Mouse (Mus musculus): ENCODE measurements around the gene Cadm4. TPM values are rescaled to one million over a fixed set of nuclear protein-coding genes. Genes with fewer than 3 reads are reported as not detected.
A peak's percentile ranks its signal among the peaks of the same experiment; 100 is the strongest.

The Cadm4 gene
- total and polyA plus RNA-seq, 2 experiments from 2014 or later, result 102 to 412 TPM

DNA sequence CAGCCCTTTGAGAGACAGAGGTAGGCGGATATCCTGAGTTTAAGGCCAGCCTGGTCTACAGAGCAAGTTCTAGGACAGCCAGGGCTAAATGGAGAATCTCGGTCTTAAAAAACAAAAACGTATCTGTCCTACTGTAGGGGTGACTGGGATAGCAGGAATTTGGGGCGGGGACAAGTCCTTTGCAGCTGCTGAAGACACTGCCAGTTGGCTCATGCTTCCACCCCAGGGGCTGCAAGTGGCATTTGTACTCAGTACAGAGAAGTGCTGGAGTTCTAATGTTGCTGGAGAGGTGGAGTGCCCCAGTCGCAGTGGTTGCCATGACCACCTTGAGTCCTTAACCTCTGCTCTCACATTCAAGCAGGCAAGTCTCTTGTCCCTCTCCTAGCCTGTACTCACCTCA lies 41.0 kb downstream of the Cadm4 start:
- H3K4me3 ChIP-seq (ENCODE audit: low read depth, low read length), result no peak overlapping the region
- DNase-seq (no peak), ATAC-seq (no peak)
- no peaks in the 10 kb centered on the region for H3K4me1 ChIP-seq (ENCODE audit: insufficient read depth)
- H3K4me2 ChIP-seq (ENCODE audit: low read depth), result no peak overlapping the region
- H3K9ac ChIP-seq, result no peak overlapping the region
- H3K27ac ChIP-seq (ENCODE audit: low read depth, low read length), result no peak overlapping the region
- 57% methylated on average over 5 of the region's 5 CpGs for WGBS
- H3K9me3 ChIP-seq (ENCODE audit: low read length), result no peaks in the 10 kb centered on the region
- no peaks in the 10 kb centered on the region; the same call in 1 of the 2 replicates for H3K36me3 ChIP-seq (ENCODE audit: insufficient read depth)
- no peaks in the 10 kb centered on the region for H3K27me3 ChIP-seq (ENCODE audit: insufficient read depth, low read length)
- no peak for TF ChIP-seq CTCF (IDR thresholded peaks at IDR 0.05; ENCODE audit: low read depth)

DNA sequence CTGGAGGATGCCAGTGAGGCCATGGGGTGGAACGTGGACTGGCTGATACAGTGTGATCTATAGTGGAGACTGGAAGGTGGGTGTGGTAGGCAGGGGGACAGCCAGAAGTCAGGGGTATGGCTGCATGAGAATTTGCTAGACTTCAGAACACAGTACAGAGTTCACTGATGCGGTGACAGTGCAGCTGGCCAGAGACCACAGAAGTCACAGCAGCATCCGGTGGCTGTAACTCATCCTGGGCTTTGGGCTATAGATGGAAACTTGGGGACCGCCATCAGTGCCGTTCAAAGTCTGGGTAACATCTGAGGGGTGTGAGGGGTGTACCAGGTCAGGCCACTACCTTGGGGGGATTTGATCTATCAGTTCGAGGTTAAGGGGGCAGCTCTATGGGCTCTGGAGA lies 41.9 kb downstream of the Cadm4 start:
- Histone ChIP-seq H3K27me3 (ENCODE audit: insufficient read depth, low read length) (no peaks in the 10 kb centered on the region), H3K9me3 (ENCODE audit: low read length) (no peaks in the 10 kb centered on the region), H3K4me1 (ENCODE audit: insufficient read depth) (no peaks in the 10 kb centered on the region), H3K27ac (ENCODE audit: low read depth, low read length) (no peak overlapping the region), H3K9ac (no peak overlapping the region), H3K4me2 (ENCODE audit: low read depth) (no peak overlapping the region), H3K4me3 (ENCODE audit: low read depth, low read length) (no peak overlapping the region), H3K36me3 (ENCODE audit: insufficient read depth) (no peaks in the 10 kb centered on the region; the same call in 1 of the 2 replicates)
- no peak for DNase-seq
- no peak for ATAC-seq
- TF ChIP-seq CTCF (IDR thresholded peaks at IDR 0.05; ENCODE audit: low read depth), result no peak
- WGBS, result 91% methylated on average over 6 of the region's 6 CpGs

DNA sequence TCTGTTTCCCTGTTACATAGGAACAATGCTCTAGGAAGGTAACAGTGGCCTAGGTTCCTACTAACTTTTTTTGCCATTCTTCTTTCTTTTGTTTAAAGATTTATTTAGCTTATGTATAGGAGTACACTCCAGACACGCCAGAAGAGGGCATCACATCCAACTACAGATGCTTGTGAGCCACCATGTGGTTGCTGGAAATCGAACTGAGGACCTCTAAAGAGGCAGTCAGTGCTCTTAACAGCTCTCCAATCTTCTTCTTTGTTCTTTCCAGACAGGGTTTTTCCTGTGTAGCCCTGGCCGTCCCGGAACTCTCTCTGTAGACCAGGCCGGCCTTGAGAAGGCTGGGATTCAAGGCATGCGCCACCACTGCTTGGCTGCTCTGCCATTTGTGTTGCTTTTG lies 43.2 kb downstream of the Cadm4 start:
- no peak for ATAC-seq

DNA sequence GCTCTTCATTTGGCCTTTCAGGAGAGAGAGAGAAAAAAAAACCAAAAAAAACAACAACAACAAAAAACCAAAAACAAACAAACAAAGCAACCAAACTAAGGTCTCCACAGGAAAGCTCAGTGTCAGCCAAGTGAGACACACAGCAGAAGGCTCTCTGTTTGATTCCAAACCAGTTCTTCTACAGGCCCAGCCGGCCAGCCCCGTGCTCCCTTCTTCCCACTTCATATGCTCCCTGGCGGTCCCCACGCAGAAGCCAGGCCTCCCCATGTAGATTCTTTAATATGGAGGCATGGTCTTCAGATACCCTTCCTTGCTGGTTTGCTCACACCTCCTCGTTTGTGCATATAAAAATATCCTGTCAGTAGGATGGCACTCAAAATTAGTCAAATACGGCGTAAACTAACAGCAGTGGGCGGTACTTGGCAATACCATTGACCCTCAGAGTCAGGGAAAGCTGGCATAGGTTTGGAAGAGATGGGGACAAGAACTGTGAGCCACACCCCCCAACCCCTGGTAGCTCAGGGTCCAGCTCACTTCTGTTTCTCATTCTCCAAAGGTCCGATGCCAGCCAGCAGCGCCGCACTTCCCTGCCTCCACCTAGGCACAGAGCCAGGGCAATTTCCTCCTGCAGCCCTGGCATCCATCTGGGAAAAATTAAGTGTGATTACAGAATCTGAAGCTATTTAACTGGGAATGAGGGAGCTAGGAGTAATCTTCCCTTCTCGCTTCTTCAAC lies 44.0 kb downstream of the Cadm4 start:
- no peak for DNase-seq
- 72% methylated on average over 12 of the region's 12 CpGs for WGBS

More for the DNA sequence above, 43.2 kb downstream of the Cadm4 start:
- Histone ChIP-seq H3K27me3 (ENCODE audit: insufficient read depth, low read length) (no peaks in the 10 kb centered on the region), H3K27ac (ENCODE audit: low read depth, low read length) (no peak overlapping the region), H3K9me3 (ENCODE audit: low read length) (no peaks in the 10 kb centered on the region), H3K36me3 (ENCODE audit: insufficient read depth) (no peaks in the 10 kb centered on the region), H3K9ac (no peak overlapping the region), H3K4me3 (ENCODE audit: low read depth, low read length) (no peak overlapping the region), H3K4me1 (ENCODE audit: insufficient read depth) (peaks cover 6% of the 10 kb centered on the region; the same call in 1 of the 2 replicates), H3K4me2 (ENCODE audit: low read depth) (no peak overlapping the region)
- TF ChIP-seq CTCF (IDR thresholded peaks at IDR 0.05; ENCODE audit: low read depth), result 0 out of 2 replicates have a peak, but pooled peaks have one; percentile 10
- WGBS, result 86% methylated on average over 6 of the region's 6 CpGs
- DNase-seq, result no peak

GRCm38 (mm10) chr7:24528861-24529260 lies 47.0 kb downstream of the Cadm4 start:
- no peak for DNase-seq
- Histone ChIP-seq H3K9ac (no peak overlapping the region), H3K36me3 (ENCODE audit: insufficient read depth) (peaks cover 9% of the 10 kb centered on the region), H3K4me2 (ENCODE audit: low read depth) (no peak overlapping the region), H3K9me3 (ENCODE audit: low read length) (no peaks in the 10 kb centered on the region), H3K4me1 (ENCODE audit: insufficient read depth) (peaks cover 14% of the 10 kb centered on the region; the same call in 1 of the 2 replicates), H3K4me3 (ENCODE audit: low read depth, low read length) (no peak overlapping the region), H3K27me3 (ENCODE audit: insufficient read depth, low read length) (no peaks in the 10 kb centered on the region), H3K27ac (ENCODE audit: low read depth, low read length) (no peak overlapping the region)
- WGBS, result 95% methylated on average over 11 of the region's 11 CpGs
- ATAC-seq, result no peak
- TF ChIP-seq CTCF (IDR thresholded peaks at IDR 0.05; ENCODE audit: low read depth), result no peak

More for the DNA sequence above, 44.0 kb downstream of the Cadm4 start:
- Histone ChIP-seq H3K9me3 (ENCODE audit: low read length) (no peaks in the 10 kb centered on the region), H3K27ac (ENCODE audit: low read depth, low read length) (no peak overlapping the region), H3K36me3 (ENCODE audit: insufficient read depth) (no peaks in the 10 kb centered on the region), H3K4me3 (ENCODE audit: low read depth, low read length) (no peak overlapping the region), H3K4me2 (ENCODE audit: low read depth) (no peak overlapping the region), H3K27me3 (ENCODE audit: insufficient read depth, low read length) (no peaks in the 10 kb centered on the region), H3K4me1 (ENCODE audit: insufficient read depth) (peaks cover 6% of the 10 kb centered on the region; the same call in 1 of the 2 replicates), H3K9ac (no peak overlapping the region)
- no peak for TF ChIP-seq CTCF (IDR thresholded peaks at IDR 0.05; ENCODE audit: low read depth)
- ATAC-seq, result no peak

DNA sequence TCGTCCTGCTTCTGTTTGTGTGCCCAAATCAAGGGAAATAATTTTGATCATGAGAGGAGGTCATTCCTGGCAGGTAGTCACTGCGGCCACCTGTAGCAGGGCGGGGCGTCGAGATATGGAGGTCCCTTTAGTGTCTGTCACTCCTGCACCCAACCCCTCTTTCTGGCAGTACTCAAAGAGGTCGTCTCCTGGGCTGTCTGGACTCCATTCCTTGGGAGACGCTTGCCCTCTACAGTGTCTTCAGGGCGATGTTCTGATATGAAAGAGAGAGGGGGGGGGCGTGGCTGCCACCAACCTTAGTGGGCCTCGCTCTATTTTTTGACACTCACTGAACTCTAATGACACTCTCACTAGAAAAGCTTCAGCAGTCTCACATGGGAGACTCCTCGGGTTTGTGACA lies 47.8 kb downstream of the Cadm4 start:
- no peak for DNase-seq
- Histone ChIP-seq H3K27ac (ENCODE audit: low read depth, low read length) (peak overlapping the region; percentile 93), H3K4me2 (ENCODE audit: low read depth) (peak overlapping the region; percentile 92), H3K9ac (peak overlapping the region; percentile 94), H3K4me3 (ENCODE audit: low read depth, low read length) (peak overlapping the region; percentile 61), H3K27me3 (ENCODE audit: insufficient read depth, low read length) (no peaks in the 10 kb centered on the region), H3K36me3 (ENCODE audit: insufficient read depth) (peaks cover 16% of the 10 kb centered on the region), H3K4me1 (ENCODE audit: insufficient read depth) (peaks cover 14% of the 10 kb centered on the region; the same call in 1 of the 2 replicates), H3K9me3 (ENCODE audit: low read length) (no peaks in the 10 kb centered on the region)
- WGBS, result 61% methylated on average over 11 of the region's 11 CpGs
- ATAC-seq, result no peak
- TF ChIP-seq CTCF (IDR thresholded peaks at IDR 0.05; ENCODE audit: low read depth), result 0 out of 2 replicates have a peak, but pooled peaks have one; percentile 1
